Comparison of ENCODE assay signal across 8 mouse cellular contexts in the genomic region with DNA sequence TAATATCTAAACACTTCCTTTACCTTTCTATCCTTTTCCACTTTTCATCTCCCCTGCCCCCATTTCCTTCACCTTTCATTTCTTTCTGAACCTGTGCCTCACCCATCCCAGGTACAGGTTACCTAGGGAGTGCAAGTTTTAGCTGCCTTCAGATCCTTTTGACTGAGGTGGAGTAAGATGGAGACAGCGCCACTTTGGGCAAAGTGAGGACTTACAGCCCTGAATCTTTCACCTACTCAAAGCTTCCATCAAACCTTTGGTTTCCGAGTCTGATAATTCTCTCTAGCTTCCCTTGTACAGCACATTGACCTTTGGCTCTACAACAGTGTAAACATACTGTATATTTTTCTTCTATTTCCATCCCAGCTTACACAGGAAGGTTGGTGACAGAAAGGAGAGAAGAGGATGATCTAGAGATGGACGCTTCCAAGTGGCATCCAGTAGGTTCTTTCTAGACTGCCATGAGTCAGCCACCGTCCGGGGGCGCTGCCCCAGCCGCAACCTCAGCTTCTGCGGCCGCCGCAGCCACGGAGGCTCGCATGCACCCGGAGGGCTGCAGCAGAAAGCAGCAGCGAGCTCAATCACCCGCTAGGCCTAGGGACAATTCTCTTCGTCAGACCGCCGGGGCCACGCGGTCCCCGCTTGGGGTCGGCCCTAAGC. TPM values are rescaled to one million over a fixed set of nuclear protein-coding genes. Genes with fewer than 3 reads are reported as not detected.
A peak's percentile ranks its signal among the peaks of the same experiment; 100 is the strongest.
DNase-seq lines count a peak whose midpoint lies in the region; ATAC-seq and TF ChIP-seq lines count a peak whose summit lies in the region.

No protein-coding gene starts in this region.

- no peak overlapping the region for H3K9ac ChIP-seq in liver, postnatal 0 days (replicated peaks)

- H3K36me3 ChIP-seq in liver, postnatal 0 days (replicated peaks; ENCODE audit: insufficient read depth, low read length): no peaks in the 10 kb centered on the region

- no peaks in the 10 kb centered on the region for H3K9me3 ChIP-seq in liver, postnatal 0 days (ENCODE audit: low read length)

- H3K4me2 ChIP-seq in liver, postnatal 0 days (ENCODE audit: low read depth, low read length): peak overlapping the region; percentile 72

- H3K27me3 ChIP-seq in liver, postnatal 0 days (ENCODE audit: insufficient read depth, low read length): peaks cover 49% of the 10 kb centered on the region

- TF ChIP-seq CTCF in liver, postnatal 0 days (IDR thresholded peaks at IDR 0.05; ENCODE audit: low read depth): no peak

- peak; percentile 28 to 56 for DNase-seq in layer of hippocampus, postnatal 14 days (ENCODE audit: low spot score in 2 of 2)
- no peak for DNase-seq in layer of hippocampus, adult 9-10 months (ENCODE audit: low spot score)
- peak; percentile 39 to 74 for DNase-seq in cerebellum, adult 18-20 months
- peak; percentile 36 to 74 for DNase-seq in frontal cortex, adult 2 months (ENCODE audit: extremely low spot score in 1 of 2, low spot score in 1 of 2)
- no peak for DNase-seq in liver, postnatal 0 days
- DNase-seq in thymus, postnatal 14 days: no peak
- DNase-seq in B cell, adult 2 months: no peak
- no peak for DNase-seq in kidney, postnatal 25 days

- H3K4me1 ChIP-seq in liver, postnatal 0 days (ENCODE audit: insufficient read depth): peaks cover 10% of the 10 kb centered on the region

- no peak overlapping the region for H3K27ac ChIP-seq in liver, postnatal 0 days (ENCODE audit: low read depth)

- no peak for ATAC-seq in liver, postnatal 0 days

- H3K4me3 ChIP-seq in liver, postnatal 0 days (ENCODE audit: low read depth, low read length): peak overlapping the region; percentile 47

- TF ChIP-seq EP300 in liver, postnatal 0 days (IDR thresholded peaks at IDR 0.05; ENCODE audit: low read depth): no peak

- WGBS in liver, postnatal 0 days (ENCODE audit: insufficient replicate concordance): 1% methylated on average over 21 of the region's 22 CpGs

RNA-seq across cellular contexts. Expression of a gene that starts 2.7 kb away (rescaled TPM):
- total RNA-seq in layer of hippocampus, postnatal 14 days (2021): 100 to 1,000 TPM; 162 to 165 TPM
- polyA plus RNA-seq in frontal cortex, adult 2 months (2012; rRNA removed): 42.3 and 42.4 TPM in 2 replicates
- not detected in 2 replicates for polyA plus RNA-seq in liver, postnatal 0 days (2015; fragmentation: Nextera tagmentation; extraction: Ambion mirVana)

RNA-seq across cellular contexts. Expression of a gene that starts 52.4 kb away (rescaled TPM):
- total RNA-seq in layer of hippocampus, postnatal 14 days (2021): 10 to 100 TPM; 25.5 to 30.4 TPM
- polyA plus RNA-seq in frontal cortex, adult 2 months (2012; rRNA removed): 6.8 and 9.3 TPM in 2 replicates
- polyA plus RNA-seq in liver, postnatal 0 days (2015; fragmentation: Nextera tagmentation; extraction: Ambion mirVana): not detected in 2 replicates

Comparison
In these comparisons a context has a peak if more than half of its experiments do, and no peak if none do; other contexts are left out.
1. DNase-seq: peak in layer of hippocampus, postnatal 14 days (2 of 2), cerebellum, adult 18-20 months (2 of 2) and frontal cortex, adult 2 months (2 of 2); none in layer of hippocampus, adult 9-10 months (single experiment), liver, postnatal 0 days (single experiment), thymus, postnatal 14 days (single experiment), B cell, adult 2 months (0 of 2) and kidney, postnatal 25 days (0 of 2).
2. RNA of a gene that starts 2.7 kb away (polyA plus RNA-seq): 42.3 to 42.4 TPM in frontal cortex, adult 2 months; not detected in liver, postnatal 0 days; every median in the first group is over 10 times any median in the second.